Mouse (Mus musculus) activated CD4-positive, CD25-positive, alpha-beta regulatory T cell, adult 9 weeks (primary cell): ENCODE data around the gene S100a8. TPM values are rescaled to one million over a fixed set of nuclear protein-coding genes. Genes with fewer than 3 reads are reported as not detected.

ENCODE experiments used
- polyA plus RNA-seq: library from polyadenylated mRNA; unstranded; fragments of 100-300 nt; shearing (Covaris generic); gene quantifications from one replicate; pipeline ENCODE4 v1.2.1, GENCODE M21; 2017

Gene S100a8
- not detected for polyA plus RNA-seq

DNA sequence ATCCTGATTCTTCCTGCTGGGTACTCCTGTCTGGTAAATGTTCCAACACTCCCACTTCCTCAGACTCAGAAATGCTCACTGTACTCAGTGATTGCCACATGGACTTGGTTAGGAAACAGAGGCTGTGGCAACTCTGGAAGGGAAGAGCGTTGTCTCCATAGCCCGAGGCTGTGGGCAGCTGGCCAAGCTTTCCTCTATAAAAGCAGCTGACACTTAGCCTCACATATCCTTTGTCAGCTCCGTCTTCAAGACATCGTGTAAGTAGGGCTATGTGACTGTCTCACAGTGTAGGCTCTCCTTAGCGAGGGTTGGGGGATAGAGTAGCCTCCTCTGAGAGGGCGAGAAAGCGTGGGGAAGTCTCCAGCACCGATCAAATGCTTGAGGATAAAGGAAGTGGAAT is at the start of gene S100a8:
Gene S100a8, plus strand, starts transcription at position 133 of the 400 bp plus-strand sequence.

DNA sequence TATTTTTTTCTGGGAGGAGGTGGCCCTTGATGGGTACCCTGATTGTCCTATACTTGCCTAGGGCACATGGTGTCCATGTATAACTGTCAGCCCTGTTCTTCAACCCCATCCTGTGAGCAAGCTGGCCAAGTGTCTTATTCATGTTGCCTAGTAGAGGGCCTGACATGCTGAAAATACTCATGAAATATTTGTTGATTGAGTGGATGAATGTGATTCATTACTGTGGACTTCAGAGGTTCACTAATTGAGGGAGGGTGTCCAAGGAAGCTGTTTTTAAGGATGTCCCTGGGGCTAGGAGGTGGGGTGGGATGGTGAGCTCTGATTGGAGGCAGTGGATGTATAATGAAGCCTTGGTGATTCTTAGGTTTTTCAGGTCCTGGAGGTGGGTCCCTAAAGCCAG is 15.1 kb upstream of the S100a8 start, which contains the start of gene S100a7a:
Gene S100a7a, plus strand, starts transcription at position 301 of the 400 bp plus-strand sequence.

DNA sequence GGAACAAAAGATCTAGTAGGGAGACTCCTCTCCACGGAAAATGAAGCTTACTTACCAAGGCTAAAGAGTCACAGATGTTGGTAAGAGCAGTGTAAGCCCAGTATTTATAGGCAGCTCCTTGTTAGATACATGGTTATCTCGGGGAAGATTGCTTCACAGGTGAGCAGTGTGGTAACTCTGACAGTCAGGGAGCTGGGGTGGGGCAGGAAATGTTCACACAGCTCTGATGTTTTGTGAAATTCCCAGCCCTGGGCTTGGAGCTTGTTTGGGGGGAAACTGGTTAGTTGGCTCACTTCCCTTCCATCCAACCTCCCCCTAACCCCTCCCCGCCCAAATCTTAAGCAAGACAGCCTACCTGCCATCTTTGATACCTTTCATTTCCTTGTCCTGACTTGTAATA is 26.8 kb downstream of the S100a8 start, which contains the start of gene S100a9:
Gene S100a9, minus strand, starts transcription at position 109 of the 400 bp plus-strand sequence.

Other genes with a start within 250 kb of the S100a8 start
- 47.0 TPM for gene Ints3, start 235.4 kb upstream of the S100a8 start, polyA plus RNA-seq
- gene Npr1, start 203.1 kb upstream of the S100a8 start, polyA plus RNA-seq = not detected
- gene Ilf2, start 192.9 kb upstream of the S100a8 start, polyA plus RNA-seq = 104 TPM
- gene Snapin, start 177.9 kb upstream of the S100a8 start, polyA plus RNA-seq = 93.0 TPM
- gene Chtop, start 159.5 kb upstream of the S100a8 start, polyA plus RNA-seq = 212 TPM
- 4.4 TPM for gene S100a1, start 154.6 kb upstream of the S100a8 start, polyA plus RNA-seq
- gene S100a13, start 154.5 kb upstream of the S100a8 start, polyA plus RNA-seq = 181 TPM
- 0.40 TPM for gene S100a14, start 142.1 kb upstream of the S100a8 start, polyA plus RNA-seq
- gene S100a16, start 131.7 kb upstream of the S100a8 start, polyA plus RNA-seq = 0.32 TPM
- 1.6 TPM for gene S100a3, start 108.4 kb upstream of the S100a8 start, polyA plus RNA-seq
- 1.7 TPM for gene S100a2, start 78.7 kb upstream of the S100a8 start, polyA plus RNA-seq
- gene Gm42674, start 67.1 kb upstream of the S100a8 start, polyA plus RNA-seq = not detected
- gene S100a4, start 65.2 kb upstream of the S100a8 start, polyA plus RNA-seq = 415 TPM
- gene S100a5, start 60.5 kb upstream of the S100a8 start, polyA plus RNA-seq = not detected
- 481 TPM for gene S100a6, start 56.1 kb upstream of the S100a8 start, polyA plus RNA-seq
- 0.28 TPM for gene S100a7a, start 15.0 kb upstream of the S100a8 start, polyA plus RNA-seq
- 0.57 TPM for gene S100a9, start 26.7 kb downstream of the S100a8 start, polyA plus RNA-seq
- gene Pglyrp4, start 57.9 kb downstream of the S100a8 start, polyA plus RNA-seq = not detected
- not detected for gene Gm5849, start 108.9 kb downstream of the S100a8 start, polyA plus RNA-seq